Mouse (Mus musculus): Measurements from ENCODE around the gene Mpped2.

DNA sequence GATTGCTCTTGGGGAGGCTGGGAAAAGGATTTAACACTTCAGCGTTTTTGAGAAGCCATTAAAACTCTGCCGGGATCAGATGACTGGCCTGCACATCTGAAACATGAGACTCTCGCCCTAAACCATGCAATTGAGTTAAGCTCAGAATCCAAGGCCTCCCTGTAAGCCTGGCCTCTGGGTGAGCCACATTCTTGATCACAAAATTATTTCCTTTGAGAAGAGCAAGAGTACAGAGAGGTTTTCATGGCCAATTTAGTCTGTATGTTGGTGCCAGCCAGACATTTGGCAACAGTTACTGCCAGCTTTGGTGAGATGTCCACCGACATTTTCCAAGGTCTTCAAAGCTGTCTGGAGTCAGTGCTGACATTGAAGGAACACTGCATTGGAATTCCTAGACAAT is 20.1 kb downstream of the Mpped2 start:
- no peak for TF ChIP-seq CTCF (IDR thresholded peaks at IDR 0.05; ENCODE audit: low read depth, low read length)
- no peak for TF ChIP-seq POLR2A (IDR thresholded peaks at IDR 0.05; ENCODE audit: extremely low read depth, insufficient read depth, low read length)

Measured in liver, adult 2 months (tissue).